Mouse (Mus musculus) heart, adult 2 months (tissue): Measurements from ENCODE around the gene Tfap4.
"Not testable (repeated sequence)": the region's sequence is repeated elsewhere in the genome, so short reads cannot be mapped to it uniquely, and the experiment has no call there.

Source experiments
- CTCF ChIP-seq: fragments of 200-600 bp; IDR thresholded peaks from 2 replicates; pipeline ENCODE4 v1.8.1; 2022; ENCODE audit warnings: antibody characterized with exemption, mild to moderate bottlenecking, moderate library complexity
- EP300 ChIP-seq: fragments of 200-500 bp; IDR thresholded peaks from 2 replicates; pipeline ENCODE4 v1.6.1; 2011; ENCODE audit warnings: low read depth, low read length, control low read depth; ENCODE audit not compliant: insufficient read depth
- POLR2A ChIP-seq: fragments of 200-500 bp; IDR thresholded peaks from 2 replicates; pipeline ENCODE4 v1.6.1; 2011; ENCODE audit warnings: mild to moderate bottlenecking, low read depth, low read length, control low read depth; ENCODE audit not compliant: insufficient read depth

DNA sequence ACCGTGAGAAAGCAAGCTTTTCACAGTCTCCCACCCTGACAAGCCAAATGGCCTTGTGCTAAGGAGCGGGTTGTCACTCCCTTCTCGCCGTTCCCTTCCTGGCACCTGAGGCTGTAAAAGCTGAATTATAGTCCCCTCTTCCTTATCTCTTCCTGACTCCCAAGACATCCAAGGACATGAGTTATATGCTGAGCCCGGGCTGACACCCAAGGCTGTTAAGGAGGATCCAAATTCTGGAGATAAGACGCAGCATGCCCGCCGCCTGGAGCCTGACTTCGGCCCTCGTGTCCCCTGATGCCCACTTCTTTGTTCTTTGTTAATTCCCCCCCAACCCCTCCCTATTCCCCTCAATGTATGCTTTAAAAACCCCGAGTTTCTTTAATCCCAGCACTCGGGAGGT is 32.3 kb downstream of the Tfap4 start:
- not testable (repeated sequence) for TF ChIP-seq CTCF, POLR2A, EP300
